Mouse (Mus musculus): ENCODE data around the gene Alkbh5.

Alkbh5 gene

DNA sequence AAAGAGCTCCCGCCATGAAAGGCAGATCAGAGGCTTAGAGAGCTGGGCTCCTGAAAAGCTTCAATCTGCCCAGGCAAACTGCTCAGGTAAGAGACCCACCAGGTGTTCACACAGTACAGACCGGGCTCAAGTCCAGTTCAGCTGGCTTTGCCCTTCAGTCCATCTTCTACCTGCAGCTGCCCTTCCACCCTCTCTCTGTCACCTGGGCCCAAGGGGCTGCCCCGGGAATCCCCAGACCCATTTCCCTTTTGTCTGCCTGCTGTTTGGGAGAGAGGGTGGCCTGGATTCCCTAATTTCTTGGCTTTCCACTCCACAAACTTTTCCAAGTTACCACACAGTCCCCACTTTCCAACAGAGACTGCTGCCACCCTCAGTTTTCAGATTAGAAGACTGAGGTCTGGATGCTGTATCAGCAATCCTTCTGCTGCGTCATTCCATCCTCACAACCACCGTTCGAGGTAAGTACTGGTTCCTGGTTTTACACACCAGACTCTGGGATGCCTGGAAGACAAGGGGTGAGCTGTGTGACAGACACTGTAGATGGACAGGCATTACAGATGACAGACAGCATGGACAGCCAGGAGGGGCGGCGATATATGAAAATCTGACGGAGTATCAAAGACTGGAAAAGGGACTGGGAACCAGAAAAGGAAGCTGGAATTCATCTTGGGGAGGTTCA lies at the start of gene Alkbh5:
Gene Alkbh5, plus strand, starts transcription at position 202 of the 679 bp plus-strand sequence.
- in situ Hi-C loops (cut with MboI; ENCODE audit: low sequenced_read_pairs): no loop called here

DNA sequence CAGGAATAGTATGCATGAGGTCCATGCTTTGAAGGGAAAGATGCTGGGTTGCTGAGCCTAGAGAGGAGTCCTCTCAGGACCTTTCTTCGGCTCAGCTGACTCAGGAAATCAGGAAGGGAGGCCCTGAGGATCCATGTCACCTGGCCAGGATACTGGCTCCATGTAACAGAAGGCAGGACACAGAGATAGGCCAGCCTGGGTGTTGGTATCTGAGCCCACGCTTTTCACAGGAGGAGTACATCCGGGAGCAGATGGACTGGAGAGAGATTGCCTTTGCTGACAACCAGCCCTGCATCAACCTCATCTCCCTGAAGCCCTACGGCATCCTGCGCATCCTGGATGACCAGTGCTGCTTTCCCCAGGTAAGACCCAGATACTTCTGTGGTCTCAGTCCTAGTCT lies 43.5 kb upstream of the Alkbh5 start:
- in situ Hi-C loops (cut with MboI; ENCODE audit: low sequenced_read_pairs): no loop called here

DNA sequence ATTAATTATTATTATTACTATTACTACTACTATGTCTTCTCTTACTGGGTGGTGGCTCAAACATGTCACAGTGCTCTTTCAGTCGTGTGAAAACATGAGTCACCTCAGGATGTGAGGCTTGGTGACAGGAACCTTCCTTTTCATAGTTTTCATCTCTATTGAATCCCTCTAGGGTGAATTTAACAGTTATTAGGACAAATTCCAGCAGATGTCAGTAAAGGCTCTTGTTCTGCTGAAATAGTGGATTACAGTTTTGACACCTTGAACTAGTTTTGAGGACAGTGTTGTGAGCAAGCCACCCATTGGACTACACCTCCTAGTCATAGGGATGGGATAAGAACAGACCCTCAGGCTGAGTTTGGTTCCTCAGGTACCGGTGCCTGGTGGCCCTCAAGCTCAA lies 40.5 kb upstream of the Alkbh5 start:
- in situ Hi-C loops (cut with MboI; ENCODE audit: low sequenced_read_pairs): no loop called here

DNA sequence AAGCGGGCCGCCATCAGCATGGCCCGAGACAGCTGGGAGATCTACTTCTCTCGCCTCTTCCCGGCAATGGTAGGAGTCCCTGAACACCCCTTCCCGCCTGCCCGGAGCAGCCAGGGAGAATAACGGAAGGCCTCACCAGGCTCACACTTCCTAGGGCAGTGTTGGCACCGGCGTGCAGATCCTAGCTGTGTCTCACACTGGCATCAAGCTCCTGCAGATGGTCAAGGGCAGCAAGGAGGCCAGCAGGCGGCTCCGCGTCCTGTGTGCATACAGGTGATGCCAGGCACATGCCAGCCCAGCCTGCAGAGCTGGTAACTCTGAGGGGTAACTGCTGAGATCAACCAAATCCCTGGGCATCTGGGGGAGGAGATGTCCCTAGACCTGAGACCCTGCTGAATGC lies 28.9 kb upstream of the Alkbh5 start:
- in situ Hi-C loops (cut with MboI; ENCODE audit: low sequenced_read_pairs): no loop called here

DNA sequence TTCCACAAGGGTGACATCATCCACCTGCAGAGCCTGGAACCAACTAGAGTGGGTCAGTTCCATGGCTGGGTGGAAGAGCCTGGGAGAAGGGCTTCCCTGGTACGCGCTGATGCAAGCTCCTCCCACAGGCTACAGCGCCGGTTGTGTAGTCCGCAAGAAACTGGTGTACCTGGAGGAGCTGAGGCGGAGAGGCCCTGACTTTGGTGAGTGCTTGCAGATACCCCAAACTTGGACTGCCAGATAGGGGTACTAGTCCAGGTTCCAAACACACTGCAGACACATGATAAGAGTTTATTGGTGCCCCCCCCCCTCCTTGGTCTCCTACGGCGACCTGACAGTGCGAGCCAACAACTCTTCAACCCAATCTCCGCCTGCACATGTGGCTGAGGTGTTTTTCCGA lies 27.2 kb upstream of the Alkbh5 start:
- in situ Hi-C loops (cut with MboI; ENCODE audit: low sequenced_read_pairs): no loop called here

DNA sequence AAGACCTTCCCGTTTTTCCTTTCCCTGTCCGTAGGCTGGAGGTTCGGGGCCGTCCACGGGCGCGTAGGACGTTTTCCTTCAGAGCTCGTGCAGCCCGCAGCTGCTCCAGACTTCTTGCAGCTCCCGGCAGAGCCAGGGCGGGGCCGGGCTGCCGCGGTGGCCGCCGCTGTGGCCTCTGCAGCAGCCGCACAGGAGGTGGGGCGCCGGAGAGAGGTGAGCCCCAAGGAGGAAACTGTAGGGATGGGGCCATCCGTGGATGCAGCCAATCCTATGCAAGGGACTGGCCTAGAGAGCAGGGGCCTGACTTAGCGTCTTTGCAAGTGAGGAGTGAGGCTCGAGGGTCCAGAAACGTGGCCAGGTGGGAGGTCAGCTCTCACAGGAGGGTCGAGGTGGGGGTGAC lies 26.7 kb upstream of the Alkbh5 start:
- in situ Hi-C loops (cut with MboI; ENCODE audit: low sequenced_read_pairs): no loop called here

DNA sequence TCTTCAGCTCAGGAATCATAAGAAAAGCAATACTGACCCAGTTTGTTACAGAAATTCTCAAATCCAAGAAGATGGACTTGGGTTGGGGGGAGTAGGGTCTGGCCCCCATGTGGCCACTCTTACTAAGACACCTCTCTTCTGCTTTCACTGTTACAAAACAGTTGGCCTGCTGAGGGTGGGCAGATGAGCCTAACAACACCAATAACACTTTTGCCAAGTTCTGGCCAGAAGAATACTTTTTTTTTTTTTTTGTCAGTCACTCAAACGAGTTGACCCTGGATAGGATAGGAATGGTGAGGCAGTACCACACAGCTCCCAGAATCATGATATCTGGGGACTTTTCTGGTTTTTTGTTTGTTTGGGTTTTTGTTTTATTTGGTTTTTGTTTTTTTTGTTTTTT lies 24.3 kb upstream of the Alkbh5 start:
- in situ Hi-C loops (cut with MboI; ENCODE audit: low sequenced_read_pairs): no loop called here

DNA sequence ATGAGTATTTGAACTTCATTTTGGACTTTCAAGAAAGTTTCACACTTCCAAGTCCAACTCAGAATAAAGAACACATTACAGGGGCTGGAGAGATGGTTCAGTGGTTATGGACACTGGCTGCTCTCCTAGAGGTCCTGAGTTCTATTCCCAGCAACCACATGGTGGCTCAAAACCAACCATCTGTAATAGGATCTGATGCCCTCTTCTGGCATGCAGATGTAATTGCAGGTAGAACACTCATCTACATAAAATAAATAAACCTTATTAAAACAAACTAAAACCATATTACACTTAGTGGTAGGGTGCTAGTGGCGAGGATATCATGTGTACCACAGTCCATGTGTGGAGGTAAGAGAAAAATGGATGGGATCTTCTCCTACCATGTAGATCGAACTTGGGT lies 23.7 kb upstream of the Alkbh5 start:
- in situ Hi-C loops (cut with MboI; ENCODE audit: low sequenced_read_pairs): no loop called here

DNA sequence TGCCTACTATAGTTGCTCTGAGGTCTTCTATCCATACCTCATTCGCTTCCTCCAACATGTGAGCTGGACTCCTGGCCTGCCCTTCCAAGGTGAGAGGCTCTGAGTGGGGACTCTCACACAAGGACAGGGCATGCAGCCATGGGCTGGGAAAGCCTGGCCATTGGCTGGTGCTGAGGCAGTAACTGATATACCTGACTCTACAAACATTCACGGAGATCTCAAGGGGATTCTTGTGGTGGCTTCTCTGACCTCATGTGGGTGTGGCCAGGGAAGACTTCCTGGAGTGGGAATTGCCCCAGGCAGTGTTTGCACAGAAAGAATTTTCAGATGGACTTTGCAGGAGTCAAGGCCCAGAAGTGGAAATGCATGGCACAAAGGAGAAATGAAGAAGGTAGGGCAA lies 21.2 kb upstream of the Alkbh5 start:
- in situ Hi-C loops (cut with MboI; ENCODE audit: low sequenced_read_pairs): no loop called here

DNA sequence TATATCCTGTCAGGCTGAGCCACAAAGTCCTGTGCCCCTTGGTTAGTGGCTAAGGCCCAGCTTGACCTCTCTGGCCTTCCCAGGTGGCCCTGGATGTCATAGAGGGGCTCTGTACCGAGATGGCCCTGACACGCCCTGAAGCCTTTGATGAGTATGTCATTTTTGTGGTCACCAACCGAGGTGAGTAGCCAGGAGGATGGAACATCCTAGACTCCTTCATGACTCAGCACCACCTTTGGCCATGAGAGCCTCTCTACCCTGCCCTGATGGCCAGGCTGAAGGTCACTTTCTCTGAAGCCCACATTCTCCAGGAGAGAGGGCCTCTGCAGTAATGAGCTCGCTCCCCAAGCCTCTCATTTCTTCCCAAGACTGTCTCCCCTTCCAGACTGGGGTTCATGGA lies 17.9 kb upstream of the Alkbh5 start:
- in situ Hi-C loops (cut with MboI; ENCODE audit: low sequenced_read_pairs): no loop called here

DNA sequence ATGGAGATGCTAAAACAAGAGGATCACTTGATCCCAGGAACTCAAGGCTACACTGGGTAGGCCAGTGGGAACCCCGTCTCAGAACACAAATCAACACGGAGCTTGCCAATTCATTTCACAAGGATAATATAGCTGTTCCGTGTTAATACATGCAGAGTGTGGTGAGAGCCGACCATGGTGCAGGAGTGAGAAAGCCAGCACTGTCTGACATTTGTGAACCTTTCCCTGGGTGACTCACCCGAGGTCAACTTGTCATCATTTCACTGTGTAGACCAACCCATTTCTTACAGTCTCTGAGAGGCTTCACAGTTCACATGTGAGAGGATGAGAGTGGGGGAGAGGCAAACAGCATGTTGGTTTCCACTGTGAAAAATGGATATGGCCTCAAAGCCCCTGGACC lies 14.2 kb upstream of the Alkbh5 start:
- in situ Hi-C loops (cut with MboI; ENCODE audit: low sequenced_read_pairs): no loop called here

DNA sequence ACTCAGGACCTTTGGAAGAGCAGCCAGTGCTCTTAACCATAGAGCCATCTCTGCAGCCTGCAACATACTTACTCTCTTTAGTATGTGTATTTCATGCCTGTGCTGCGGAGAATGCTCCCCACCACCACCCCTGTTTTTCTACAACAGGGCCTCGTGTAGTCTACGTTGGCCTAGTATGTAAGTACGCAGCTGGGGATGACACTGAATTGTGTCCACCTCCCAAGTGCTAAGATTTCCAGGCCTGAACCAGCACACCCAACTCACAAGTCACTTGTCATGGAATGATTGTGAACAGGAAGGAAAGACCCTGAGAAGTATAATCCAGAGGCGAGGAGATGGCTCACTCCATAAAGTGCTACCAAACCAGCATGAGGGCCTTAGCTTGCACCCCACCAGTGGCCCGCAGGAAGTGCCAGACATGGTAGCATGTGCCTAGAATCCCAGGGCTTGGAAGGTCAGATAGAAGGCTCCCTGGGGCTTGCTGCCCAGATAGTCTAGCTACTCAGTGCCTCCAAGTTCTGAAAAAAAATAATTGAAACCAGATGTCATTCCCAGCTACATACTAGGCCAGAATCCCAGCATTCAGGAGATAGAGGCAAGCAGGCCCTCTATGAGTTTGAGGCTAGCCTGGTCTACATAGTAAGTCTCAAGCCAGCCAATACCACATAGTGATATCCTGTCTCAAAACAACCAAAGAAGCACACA lies 13.4 kb upstream of the Alkbh5 start:
- in situ Hi-C loops (cut with MboI; ENCODE audit: low sequenced_read_pairs): no loop called here

DNA sequence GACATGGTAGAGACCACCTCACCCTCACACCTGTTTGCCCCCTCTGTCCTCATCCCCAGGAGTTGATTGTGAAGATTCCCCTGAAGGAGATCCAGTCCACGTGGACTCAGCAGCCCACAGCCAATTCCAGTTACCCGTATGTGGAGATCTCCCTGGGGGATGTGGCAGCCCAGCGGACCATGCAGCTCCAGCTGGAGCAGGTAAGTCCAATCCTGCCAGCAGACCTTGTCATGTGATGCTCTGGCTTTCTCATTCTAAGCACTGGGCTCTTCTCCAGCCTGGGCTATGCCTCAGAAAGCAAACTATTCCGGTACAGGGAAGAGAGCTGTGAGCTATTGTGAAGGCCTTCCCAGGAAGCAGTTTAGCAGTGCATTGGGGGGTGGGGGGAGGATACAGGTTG lies 9.7 kb upstream of the Alkbh5 start:
- in situ Hi-C loops (cut with MboI; ENCODE audit: low sequenced_read_pairs): no loop called here

DNA sequence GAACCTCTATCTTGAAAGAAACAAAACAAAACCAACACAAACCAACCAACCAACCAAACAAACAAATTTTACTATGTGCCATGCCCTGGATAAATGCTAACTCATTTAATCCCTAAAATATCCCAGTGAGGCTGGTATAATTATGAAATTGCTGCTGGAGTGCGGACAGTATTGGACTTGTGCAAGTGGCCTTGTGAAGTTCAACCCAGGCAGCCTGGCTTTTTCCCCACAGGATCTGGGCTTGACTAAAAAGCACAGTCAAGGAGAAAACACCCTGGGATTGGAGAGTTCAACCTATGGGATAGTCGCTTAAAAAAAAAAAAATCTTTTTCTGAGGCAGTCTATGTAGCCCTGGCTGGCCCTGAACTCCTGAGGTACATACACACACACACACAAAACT lies 505 bp upstream of the Alkbh5 start:
- in situ Hi-C loops (cut with MboI; ENCODE audit: low sequenced_read_pairs): no loop called here

DNA sequence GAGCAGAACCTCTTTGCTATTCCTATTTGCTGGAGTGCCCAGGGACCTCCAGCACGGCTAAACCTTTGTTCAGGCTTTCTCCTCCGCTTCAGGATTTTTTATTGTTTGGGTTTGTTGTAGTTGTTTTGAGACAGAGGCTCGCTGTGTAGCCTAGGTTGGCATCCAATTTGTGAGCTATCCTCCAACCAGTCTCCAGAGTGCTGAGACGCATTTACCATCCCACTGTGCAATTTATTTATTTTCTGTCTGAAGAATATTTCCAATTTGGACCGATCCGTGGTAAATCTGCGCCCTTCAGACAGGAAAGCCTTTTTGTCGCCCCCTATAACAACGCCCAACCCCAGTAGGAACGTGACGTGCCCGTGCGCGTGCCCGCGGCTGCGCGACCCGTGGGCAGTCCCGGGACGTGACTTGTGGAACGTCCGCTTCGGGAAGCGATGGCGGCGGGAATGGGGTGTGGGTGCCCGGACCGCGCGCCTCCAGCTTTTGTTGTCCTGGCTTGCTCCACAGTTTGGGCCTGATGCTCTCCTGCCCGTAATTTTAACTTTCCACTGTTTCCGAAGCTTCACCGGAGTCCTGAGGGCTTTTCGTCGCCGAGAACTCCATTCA lies 782 bp downstream of the Alkbh5 start:
- in situ Hi-C loops (cut with MboI; ENCODE audit: low sequenced_read_pairs): no loop called here

DNA sequence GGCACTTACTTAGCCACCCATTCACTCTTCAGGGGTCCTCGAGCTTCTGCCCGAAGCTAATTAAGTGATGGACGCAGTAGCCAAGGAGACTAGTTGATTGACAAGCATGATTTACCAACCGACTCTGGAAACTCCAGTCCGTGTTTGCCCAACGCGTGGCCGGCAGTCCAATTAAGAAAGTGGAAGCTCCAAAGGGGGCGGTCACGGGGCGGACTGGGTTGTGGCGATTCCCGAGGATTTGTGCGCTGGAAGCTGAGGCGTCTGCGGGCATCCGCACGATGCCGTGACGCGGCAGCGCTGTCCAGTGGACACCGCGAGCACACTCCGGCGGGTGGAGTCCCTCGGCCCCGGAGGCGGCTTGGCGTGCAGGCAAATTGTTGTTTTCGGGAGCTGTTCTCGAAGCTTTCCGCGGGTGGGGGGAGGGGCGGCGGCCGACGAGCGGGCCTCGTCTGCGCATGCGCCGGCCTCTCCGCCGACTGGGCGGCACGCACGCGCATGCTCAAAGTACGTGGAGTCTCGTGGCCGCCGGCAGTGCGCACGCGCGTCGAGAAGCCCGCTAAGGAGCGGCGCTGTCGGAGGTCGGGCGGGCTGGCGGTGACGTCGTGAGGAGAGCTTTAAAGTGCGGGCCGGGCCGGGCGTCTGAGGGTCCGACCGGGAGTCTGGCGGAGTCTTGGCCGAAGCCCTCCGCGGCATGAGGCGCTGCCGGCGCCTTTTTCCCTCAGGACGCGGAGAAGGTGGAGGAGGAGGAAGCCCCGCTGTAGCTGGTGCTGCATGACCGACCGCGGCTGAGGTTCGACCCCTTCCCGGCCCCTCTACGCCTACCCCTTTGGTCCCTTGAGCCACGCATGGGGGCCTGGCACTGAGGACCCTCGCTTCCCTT lies 1.5 kb downstream of the Alkbh5 start:
- in situ Hi-C loops (cut with MboI; ENCODE audit: low sequenced_read_pairs): no loop called here

DNA sequence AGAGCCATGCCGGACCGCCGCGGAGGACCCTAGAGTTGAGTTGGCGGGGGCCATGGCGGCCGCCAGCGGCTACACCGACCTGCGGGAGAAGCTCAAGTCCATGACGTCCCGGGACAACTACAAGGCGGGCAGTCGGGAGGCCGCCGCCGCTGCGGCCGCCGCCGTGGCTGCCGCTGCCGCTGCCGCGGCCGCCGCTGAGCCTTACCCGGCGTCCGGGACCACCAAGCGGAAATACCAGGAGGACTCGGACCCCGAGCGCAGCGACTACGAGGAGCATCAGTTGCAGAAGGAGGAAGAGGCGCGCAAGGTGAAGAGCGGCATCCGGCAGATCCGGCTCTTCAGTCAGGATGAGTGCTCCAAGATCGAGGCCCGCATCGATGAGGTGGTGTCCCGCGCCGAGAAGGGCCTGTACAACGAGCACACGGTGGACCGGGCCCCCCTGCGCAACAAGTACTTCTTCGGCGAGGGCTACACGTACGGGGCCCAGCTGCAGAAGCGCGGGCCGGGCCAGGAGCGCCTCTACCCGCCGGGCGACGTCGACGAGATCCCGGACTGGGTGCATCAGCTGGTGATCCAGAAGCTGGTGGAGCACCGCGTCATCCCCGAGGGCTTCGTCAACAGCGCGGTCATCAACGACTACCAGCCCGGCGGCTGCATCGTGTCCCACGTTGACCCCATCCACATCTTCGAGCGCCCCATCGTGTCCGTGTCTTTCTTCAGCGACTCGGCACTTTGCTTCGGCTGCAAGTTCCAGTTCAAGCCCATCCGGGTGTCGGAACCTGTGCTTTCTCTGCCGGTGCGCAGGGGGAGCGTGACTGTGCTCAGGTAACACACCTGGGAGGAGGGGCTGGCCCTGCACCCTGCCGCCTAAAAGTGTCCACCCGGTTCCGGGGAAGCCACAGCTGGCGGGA lies 2.4 kb downstream of the Alkbh5 start:
- in situ Hi-C loops (cut with MboI; ENCODE audit: low sequenced_read_pairs): no loop called here

DNA sequence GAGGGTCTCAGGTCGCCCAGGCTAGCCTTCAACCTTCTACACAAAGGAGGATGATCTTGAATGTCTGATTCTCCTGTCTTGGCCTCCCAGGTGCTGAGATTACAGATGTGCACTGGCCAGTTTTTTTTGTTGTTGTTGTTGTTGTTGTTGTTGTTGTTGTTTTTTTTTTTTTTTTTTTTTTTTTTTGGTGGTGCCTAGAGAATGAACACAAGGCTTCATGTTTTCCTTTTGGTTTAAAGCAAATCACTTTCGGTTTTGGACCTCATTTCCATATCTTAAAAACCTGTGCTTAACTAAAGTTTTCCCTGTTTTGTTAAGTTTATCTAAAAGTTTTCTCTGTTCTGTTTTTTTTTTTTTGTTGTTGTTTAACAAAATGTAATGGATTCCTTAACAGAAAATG lies 3.4 kb downstream of the Alkbh5 start:
- in situ Hi-C loops (cut with MboI; ENCODE audit: low sequenced_read_pairs): no loop called here

DNA sequence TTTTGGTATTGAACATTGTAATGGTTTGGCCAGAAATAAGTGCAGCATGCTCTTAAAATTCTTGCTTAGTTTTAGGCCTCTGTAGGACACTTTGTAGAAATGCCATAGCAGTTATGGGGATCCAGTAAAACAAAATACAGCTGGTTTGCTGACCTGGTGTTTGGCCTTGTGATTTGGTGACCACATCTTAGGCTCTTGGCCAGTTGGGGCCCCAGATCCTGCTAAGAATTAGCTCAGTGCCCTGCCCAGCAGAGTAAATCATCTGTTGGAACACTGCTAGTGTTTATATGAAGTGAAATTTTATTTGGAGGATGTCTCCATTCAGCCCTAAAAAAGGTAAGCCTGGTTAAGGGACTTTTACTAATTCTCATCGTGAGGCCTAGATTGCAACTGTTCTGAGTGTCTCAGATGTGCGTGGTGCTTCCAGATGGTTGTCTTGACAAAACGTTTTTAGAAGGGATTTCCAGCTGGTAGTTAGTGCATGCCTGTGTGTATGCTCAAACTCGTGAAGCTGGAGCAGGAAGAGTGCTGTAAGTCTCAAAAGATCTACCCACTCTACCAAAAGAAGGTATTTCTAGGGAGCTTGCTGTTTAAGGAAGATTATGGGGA lies 3.9 kb downstream of the Alkbh5 start:
- in situ Hi-C loops (cut with MboI; ENCODE audit: low sequenced_read_pairs): no loop called here

DNA sequence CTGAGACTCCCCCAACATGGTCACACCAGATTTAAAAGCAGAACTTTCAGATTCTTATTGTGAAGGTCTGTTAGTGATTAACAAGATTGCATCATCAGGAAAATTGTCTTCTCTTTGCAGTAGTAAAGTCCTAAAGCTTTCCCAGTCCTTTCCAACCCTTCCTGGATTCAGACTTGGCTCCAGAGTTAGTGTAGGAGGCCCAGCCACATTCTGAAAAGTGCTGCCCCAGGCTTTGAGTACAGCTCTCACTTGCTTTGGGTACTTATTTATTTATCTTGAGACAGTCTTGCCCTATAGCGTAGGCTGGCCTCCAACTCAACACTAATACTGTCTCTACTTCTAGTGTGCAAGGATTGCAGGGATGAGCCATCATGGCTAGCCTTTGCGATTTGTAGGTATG lies 4.6 kb downstream of the Alkbh5 start:
- in situ Hi-C loops (cut with MboI; ENCODE audit: low sequenced_read_pairs): no loop called here
